Mouse (Mus musculus) kidney, embryonic 14.5 days (tissue): Measurements from ENCODE around the gene Tomm70a. TPM values are rescaled to one million over a fixed set of nuclear protein-coding genes. Genes with fewer than 3 reads are reported as not detected.
A peak's percentile ranks its signal among the peaks of the same experiment; 100 is the strongest.

Experiments
- ATAC-seq: fragments of 200-750 bp; cut with Nextera tagmentation; 2 replicates; pipeline ENCODE4 v1.8.0; 2017; ENCODE audit warnings: moderate number of reproducible peaks, mild to moderate bottlenecking, moderate TSS enrichment, moderate library complexity; ENCODE audit not compliant: low FRiP score, low TSS enrichment
- H3K27ac ChIP-seq: fragments of 300-500 bp; sonication (generic); 2 replicates; pipeline ENCODE4 v1.5.1; 2014; ENCODE audit warnings: low read depth, mild to moderate bottlenecking, low read length, moderate library complexity, mixed read lengths
- H3K27me3 ChIP-seq: fragments of 300-500 bp; sonication (generic); 2 replicates; pipeline ENCODE4 v1.6.1; 2014; ENCODE audit warnings: mild to moderate bottlenecking, low read length; ENCODE audit not compliant: control insufficient read depth, insufficient read depth
- H3K36me3 ChIP-seq: fragments of 300-500 bp; sonication (generic); 2 replicates; pipeline ENCODE4 v1.6.1; 2014; ENCODE audit warnings: low read length, mixed read lengths; ENCODE audit not compliant: control insufficient read depth, insufficient read depth
- H3K4me1 ChIP-seq: fragments of 300-500 bp; sonication (generic); 2 replicates; pipeline ENCODE4 v1.6.1; 2014; ENCODE audit warnings: low read length, mixed read lengths; ENCODE audit not compliant: control insufficient read depth, insufficient read depth
- H3K4me2 ChIP-seq: fragments of 300-500 bp; sonication (generic); replicated peaks from 2 replicates; pipeline ENCODE4 v1.6.1; 2014; ENCODE audit warnings: low read depth, mild to moderate bottlenecking, low read length
- H3K4me3 ChIP-seq: fragments of 300-500 bp; sonication (generic); 2 replicates; pipeline ENCODE4 v1.5.1; 2014; ENCODE audit warnings: mild to moderate bottlenecking, low read length
- H3K9ac ChIP-seq: fragments of 300-500 bp; sonication (generic); 2 replicates; pipeline ENCODE4 v1.6.1; 2014; ENCODE audit warnings: low read depth, mild to moderate bottlenecking, low read length, moderate library complexity
- H3K9me3 ChIP-seq: fragments of 300-500 bp; sonication (generic); 2 replicates; pipeline ENCODE4 v1.6.1; 2016; ENCODE audit warnings: low read length; ENCODE audit not compliant: control insufficient read depth
- WGBS: fragments of 180-500 bp; shearing (Covaris S2); extraction: QIAGEN DNeasy Blood & Tissue Kit; methylation state at CpG from one replicate; pipeline ENCODE4 v1.1.7; 2014; 5-methylcytosine and 5-hydroxymethylcytosine counted together
- polyA plus RNA-seq: library from polyadenylated mRNA; unstranded; fragments of >200 nt; fragmentation: Nextera tagmentation; extraction: Ambion mirVana; gene quantifications from 2 replicates; pipeline ENCODE4 v1.2.1, GENCODE M21; 2014

Gene Tomm70a
- 47.0 and 63.7 TPM in 2 replicates for polyA plus RNA-seq

- H3K4me1 ChIP-seq: peaks cover 9% of the 10 kb centered on the region
- H3K36me3 ChIP-seq: no peaks in the 10 kb centered on the region
- peak within 1 kb of the TSS; percentile 82 for H3K4me3 ChIP-seq
- H3K9me3 ChIP-seq: no peaks in the 10 kb centered on the region
- ATAC-seq: peak; percentile 99
- under 1% methylated on average over 37 of the region's 37 CpGs for WGBS
- peak within 1 kb of the TSS; percentile 89 for H3K9ac ChIP-seq
- no peaks in the 10 kb centered on the region for H3K27me3 ChIP-seq
- peak within 1 kb of the TSS; percentile 95 for H3K27ac ChIP-seq
- peak within 1 kb of the TSS; percentile 63 for H3K4me2 ChIP-seq
Measured at GRCm38 (mm10) chr16:57120913-57121815, at the start of gene Tomm70a. Gene Tomm70a (plus strand): TSS chr16:57121703.

GRCm38 (mm10) chr16:57075986-57076385 lies 45.5 kb upstream of the Tomm70a start:
- Histone ChIP-seq H3K9ac (no peak overlapping the region), H3K36me3 (no peaks in the 10 kb centered on the region), H3K4me2 (no peak overlapping the region), H3K4me3 (no peak overlapping the region), H3K27ac (no peak overlapping the region), H3K4me1 (no peaks in the 10 kb centered on the region), H3K27me3 (no peaks in the 10 kb centered on the region), H3K9me3 (no peaks in the 10 kb centered on the region)
- no peak for ATAC-seq
- WGBS: 83% methylated on average over 7 of the region's 7 CpGs

GRCm38 (mm10) chr16:57079577-57079976 lies 41.9 kb upstream of the Tomm70a start:
- Histone ChIP-seq H3K27me3 (no peaks in the 10 kb centered on the region), H3K4me2 (no peak overlapping the region), H3K4me1 (no peaks in the 10 kb centered on the region), H3K27ac (no peak overlapping the region), H3K9me3 (no peaks in the 10 kb centered on the region), H3K36me3 (no peaks in the 10 kb centered on the region), H3K4me3 (no peak overlapping the region), H3K9ac (no peak overlapping the region)
- no peak for ATAC-seq
- WGBS: 84% methylated on average over 4 of the region's 4 CpGs

GRCm38 (mm10) chr16:57092460-57092859 lies 29.0 kb upstream of the Tomm70a start:
- H3K4me1 ChIP-seq: no peaks in the 10 kb centered on the region
- H3K4me3 ChIP-seq: no peak overlapping the region
- H3K4me2 ChIP-seq: no peak overlapping the region
- no peak overlapping the region for H3K9ac ChIP-seq
- H3K27me3 ChIP-seq: no peaks in the 10 kb centered on the region
- no peak overlapping the region for H3K27ac ChIP-seq
- 38% methylated on average over 4 of the region's 4 CpGs for WGBS
- H3K9me3 ChIP-seq: no peaks in the 10 kb centered on the region
- peak; percentile 62; the same call in 1 of the 2 replicates for ATAC-seq
- H3K36me3 ChIP-seq: no peaks in the 10 kb centered on the region

GRCm38 (mm10) chr16:57092911-57093605 lies 28.4 kb upstream of the Tomm70a start:
- Histone ChIP-seq H3K36me3 (no peaks in the 10 kb centered on the region), H3K4me1 (no peaks in the 10 kb centered on the region), H3K4me3 (no peak overlapping the region), H3K27me3 (no peaks in the 10 kb centered on the region), H3K27ac (no peak overlapping the region), H3K9me3 (no peaks in the 10 kb centered on the region), H3K9ac (no peak overlapping the region), H3K4me2 (no peak overlapping the region)
- WGBS: 67% methylated on average over 6 of the region's 6 CpGs
- no peak for ATAC-seq

- peak; percentile 62; the same call in 1 of the 2 replicates for ATAC-seq
- Histone ChIP-seq H3K9me3 (no peaks in the 10 kb centered on the region), H3K9ac (no peak overlapping the region), H3K27ac (no peak overlapping the region), H3K36me3 (no peaks in the 10 kb centered on the region), H3K4me2 (no peak overlapping the region), H3K27me3 (no peaks in the 10 kb centered on the region), H3K4me3 (no peak overlapping the region), H3K4me1 (no peaks in the 10 kb centered on the region)
- WGBS: 52% methylated on average over 7 of the region's 7 CpGs
Measured at GRCm38 (mm10) chr16:57098468-57099144, 22.9 kb upstream of the Tomm70a start.

- Histone ChIP-seq H3K4me2 (no peak overlapping the region), H3K36me3 (no peaks in the 10 kb centered on the region), H3K27ac (no peak overlapping the region), H3K9me3 (no peaks in the 10 kb centered on the region), H3K27me3 (no peaks in the 10 kb centered on the region), H3K4me1 (no peaks in the 10 kb centered on the region), H3K9ac (no peak overlapping the region), H3K4me3 (no peak overlapping the region)
- WGBS: 77% methylated on average over 4 of the region's 5 CpGs
- no peak for ATAC-seq
Measured at GRCm38 (mm10) chr16:57099572-57100237, 21.8 kb upstream of the Tomm70a start.

- no peak for ATAC-seq
- no peak overlapping the region for H3K4me2 ChIP-seq
- no peaks in the 10 kb centered on the region for H3K9me3 ChIP-seq
- no peak overlapping the region for H3K27ac ChIP-seq
- H3K27me3 ChIP-seq: no peaks in the 10 kb centered on the region
- WGBS: 79% methylated on average over 1 of the region's 1 CpGs
- no peaks in the 10 kb centered on the region for H3K36me3 ChIP-seq
- H3K4me1 ChIP-seq: no peaks in the 10 kb centered on the region
- no peak overlapping the region for H3K4me3 ChIP-seq
- H3K9ac ChIP-seq: no peak overlapping the region
Measured at GRCm38 (mm10) chr16:57101174-57101573, 20.3 kb upstream of the Tomm70a start.
